Mouse (Mus musculus) liver, postnatal 0 days (tissue): ENCODE results near the gene Zfp628.

Experiments used
- CTCF ChIP-seq: sonication (generic); IDR thresholded peaks from 2 replicates; pipeline ENCODE4 v1.5.1; 2016; ENCODE audit warnings: antibody characterized with exemption, low read depth
- EP300 ChIP-seq: IDR thresholded peaks from 2 replicates; pipeline ENCODE4 v1.6.1; 2016; ENCODE audit warnings: antibody characterized with exemption, low read depth, mild to moderate bottlenecking

- TF ChIP-seq CTCF (no peak), EP300 (no peak)
Observed at GRCm38 (mm10) chr7:4906466-4906950, 8.5 kb upstream of the Zfp628 start, which contains the start of gene Gm36210.
